Mouse (Mus musculus) myocyte (in vitro differentiated cells): Measurements from ENCODE around the gene St6galnac3.

ENCODE experiments used
- CEBPB ChIP-seq: IDR thresholded peaks from 2 replicates; pipeline ENCODE4 v1.6.1; 2011; ENCODE audit warnings: mild to moderate bottlenecking, moderate library complexity; ENCODE audit not compliant: poor library complexity, insufficient read depth, severe bottlenecking
- MYOD1 ChIP-seq, 3 experiments: IDR thresholded peaks; one replicate each; pipeline ENCODE4 v1.6.1; 2011; ENCODE audit warnings: control low read depth in 2 of 3, low read depth in 2 of 3, mild to moderate bottlenecking in 2 of 3, moderate library complexity in 1 of 3; ENCODE audit not compliant: insufficient read length in 2 of 3, control insufficient read depth in 1 of 3
- MYOG ChIP-seq, 3 experiments: IDR thresholded peaks; one replicate each; pipeline ENCODE4 v1.6.1; 2011; ENCODE audit warnings: control low read depth in 2 of 3, low read depth in 2 of 3, mild to moderate bottlenecking in 2 of 3; ENCODE audit not compliant: insufficient read length in 2 of 3, control insufficient read depth in 1 of 3, insufficient read depth in 1 of 3
- POLR2A ChIP-seq: IDR thresholded peaks from one replicate; pipeline ENCODE4 v1.6.1; 2011; ENCODE audit warnings: low read depth, mild to moderate bottlenecking, control low read depth, moderate library complexity; ENCODE audit not compliant: insufficient read length
- POLR2AphosphoS2 ChIP-seq: IDR thresholded peaks from one replicate; pipeline ENCODE4 v1.6.1; 2011; ENCODE audit warnings: low read depth, control low read depth; ENCODE audit not compliant: insufficient read length
- USF1 ChIP-seq: IDR thresholded peaks from one replicate; pipeline ENCODE4 v1.6.1; 2011; ENCODE audit warnings: low read depth, mild to moderate bottlenecking, control low read depth, moderate library complexity

- TF ChIP-seq CEBPB, result no peak
- TF ChIP-seq MYOD1 (IDR thresholded peaks at IDR 0.05; ENCODE audit: control insufficient read depth in 1 of 3, insufficient read length in 2 of 3, low read depth in 2 of 3), result no peak
- TF ChIP-seq USF1, result no peak
- no peak for TF ChIP-seq POLR2AphosphoS2
- no peak for TF ChIP-seq POLR2A
- TF ChIP-seq MYOG (IDR thresholded peaks at IDR 0.05; ENCODE audit: control insufficient read depth in 1 of 3, insufficient read depth in 1 of 3, insufficient read length in 2 of 3, low read depth in 2 of 3), result no peak
Observed at GRCm38 (mm10) chr3:153553712-153554111, 171.3 kb downstream of the St6galnac3 start.
